Mouse (Mus musculus): Measurements from ENCODE around the gene Ngb.

Gene Ngb

GRCm38 (mm10) chr12:87102165-87102631 is at the start of gene Ngb:
Gene Ngb (minus strand): TSS chr12:87102539.
- no peak for DNase-seq (ENCODE audit: low spot score)

- DNase-seq (ENCODE audit: low spot score), result no peak
These were observed 47.1 kb upstream of the Ngb start for GRCm38 (mm10) chr12:87149471-87149870.

- DNase-seq (ENCODE audit: low spot score), result no peak
These were observed 45.8 kb upstream of the Ngb start for GRCm38 (mm10) chr12:87148136-87148535.

- peak; percentile 95 for DNase-seq (ENCODE audit: low spot score)
These were observed 45.2 kb upstream of the Ngb start, which contains the start of gene Pomt2 for GRCm38 (mm10) chr12:87147395-87148089. Gene Pomt2 (minus strand): TSS chr12:87147968.

- DNase-seq (ENCODE audit: low spot score), result peak; percentile 91
These were observed 44.6 kb upstream of the Ngb start, which contains the start of gene Gstz1 for GRCm38 (mm10) chr12:87146966-87147365. Gene Gstz1 (plus strand): TSS chr12:87147165.

- no peak for DNase-seq (ENCODE audit: low spot score)
These were observed 39.8 kb upstream of the Ngb start for GRCm38 (mm10) chr12:87142156-87142555.

GRCm38 (mm10) chr12:87138768-87139167 is 36.4 kb upstream of the Ngb start:
- no peak for DNase-seq (ENCODE audit: low spot score)

- no peak for DNase-seq (ENCODE audit: low spot score)
These were observed 36.0 kb upstream of the Ngb start for GRCm38 (mm10) chr12:87138342-87138701.

- DNase-seq (ENCODE audit: low spot score), result no peak
These were observed 35.4 kb upstream of the Ngb start for GRCm38 (mm10) chr12:87137439-87138341.

- DNase-seq (ENCODE audit: low spot score), result no peak
These were observed 30.4 kb upstream of the Ngb start for GRCm38 (mm10) chr12:87132784-87133183.

GRCm38 (mm10) chr12:87132210-87132609 is 29.9 kb upstream of the Ngb start:
- no peak for DNase-seq (ENCODE audit: low spot score)

GRCm38 (mm10) chr12:87131619-87132018 is 29.3 kb upstream of the Ngb start:
- DNase-seq (ENCODE audit: low spot score), result no peak

GRCm38 (mm10) chr12:87131181-87131580 is 28.8 kb upstream of the Ngb start:
- DNase-seq (ENCODE audit: low spot score), result no peak

- DNase-seq (ENCODE audit: low spot score), result no peak
These were observed 27.9 kb upstream of the Ngb start for GRCm38 (mm10) chr12:87130224-87130623.

GRCm38 (mm10) chr12:87127256-87127655 is 24.9 kb upstream of the Ngb start:
- DNase-seq (ENCODE audit: low spot score), result no peak

- no peak for DNase-seq (ENCODE audit: low spot score)
These were observed 19.7 kb upstream of the Ngb start for GRCm38 (mm10) chr12:87121918-87122589.

GRCm38 (mm10) chr12:87107357-87107977 is 5.1 kb upstream of the Ngb start:
- no peak for DNase-seq (ENCODE audit: low spot score)

- no peak for DNase-seq (ENCODE audit: low spot score)
These were observed 2.5 kb upstream of the Ngb start for GRCm38 (mm10) chr12:87104796-87105195.

- no peak for DNase-seq (ENCODE audit: low spot score)
These were observed 1.1 kb upstream of the Ngb start for GRCm38 (mm10) chr12:87103471-87103870.

- DNase-seq (ENCODE audit: low spot score), result no peak
These were observed 2.0 kb downstream of the Ngb start for GRCm38 (mm10) chr12:87100331-87100730.

GRCm38 (mm10) chr12:87093671-87094070 is 8.7 kb downstream of the Ngb start:
- DNase-seq (ENCODE audit: low spot score), result no peak

GRCm38 (mm10) chr12:87093249-87093648 is 9.1 kb downstream of the Ngb start:
- no peak for DNase-seq (ENCODE audit: low spot score)

All from testis, postnatal 14 days (tissue).